Mouse (Mus musculus) frontal cortex, postnatal 25 days (tissue): ENCODE measurements around the gene Tmem59l.

Experiments used
- DNase-seq, 2 experiments: peaks; one replicate each; pipeline ENCODE4 v3.0.0; 2022; ENCODE audit warnings: low spot score in 2 of 2

The Tmem59l gene

DNA sequence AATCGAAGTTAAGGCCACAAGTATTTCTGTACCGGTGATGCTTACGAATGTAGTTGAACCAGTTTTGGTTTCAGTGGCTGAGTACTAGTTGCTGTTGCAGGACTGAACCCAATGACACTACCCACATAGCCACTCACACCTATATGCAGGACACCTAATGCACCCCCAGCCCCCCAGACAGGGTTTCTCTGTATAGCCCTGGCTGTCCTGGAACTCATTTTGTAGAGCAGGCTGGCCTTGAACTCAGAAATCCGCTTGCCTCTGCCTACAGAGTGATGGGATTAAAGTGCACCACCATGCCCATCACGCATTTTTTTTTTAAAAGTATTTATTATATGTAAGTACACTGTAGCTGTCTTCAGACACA, 19.9 kb upstream of the Tmem59l start:
- DNase-seq: no peak

DNA sequence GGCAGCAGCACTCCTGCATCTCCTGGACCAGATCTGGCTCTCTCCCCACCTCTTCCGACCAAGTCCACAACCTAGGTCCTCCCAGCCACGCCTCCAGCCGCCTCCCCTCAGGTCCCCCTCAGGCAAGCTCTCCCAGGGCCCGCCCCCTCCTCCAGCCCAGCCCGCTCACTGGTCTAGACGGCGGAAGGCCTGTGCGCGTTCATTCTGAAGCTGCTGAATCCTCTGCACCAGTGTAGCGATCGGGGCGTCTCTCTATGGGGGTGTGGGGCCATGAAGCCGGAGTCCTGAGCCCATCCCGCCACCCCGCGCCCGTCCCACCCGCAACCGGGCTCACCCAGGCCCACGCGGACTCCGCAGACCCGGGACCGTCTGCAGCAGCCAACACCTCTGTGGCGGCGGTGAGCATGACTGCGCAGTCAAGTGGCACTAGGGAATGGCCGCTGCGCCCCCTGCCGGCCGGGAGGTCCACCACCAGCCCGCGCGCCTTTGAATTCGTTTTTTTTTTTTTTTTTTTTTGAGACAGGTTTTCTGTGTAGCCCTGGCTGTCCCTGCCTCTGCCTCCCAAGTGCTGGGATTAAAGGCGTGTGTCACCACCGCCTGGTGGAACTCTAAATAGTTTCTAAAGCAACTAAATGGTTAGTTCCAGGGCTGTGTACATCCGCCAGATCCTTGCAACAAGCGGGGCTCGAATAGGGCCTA, 19.3 kb upstream of the Tmem59l start, which contains the start of gene Rex1bd:
TSS of gene Rex1bd (minus strand) at position 425 of the 699 bp plus-strand sequence.
- peak; percentile 91 to 94 for DNase-seq

DNA sequence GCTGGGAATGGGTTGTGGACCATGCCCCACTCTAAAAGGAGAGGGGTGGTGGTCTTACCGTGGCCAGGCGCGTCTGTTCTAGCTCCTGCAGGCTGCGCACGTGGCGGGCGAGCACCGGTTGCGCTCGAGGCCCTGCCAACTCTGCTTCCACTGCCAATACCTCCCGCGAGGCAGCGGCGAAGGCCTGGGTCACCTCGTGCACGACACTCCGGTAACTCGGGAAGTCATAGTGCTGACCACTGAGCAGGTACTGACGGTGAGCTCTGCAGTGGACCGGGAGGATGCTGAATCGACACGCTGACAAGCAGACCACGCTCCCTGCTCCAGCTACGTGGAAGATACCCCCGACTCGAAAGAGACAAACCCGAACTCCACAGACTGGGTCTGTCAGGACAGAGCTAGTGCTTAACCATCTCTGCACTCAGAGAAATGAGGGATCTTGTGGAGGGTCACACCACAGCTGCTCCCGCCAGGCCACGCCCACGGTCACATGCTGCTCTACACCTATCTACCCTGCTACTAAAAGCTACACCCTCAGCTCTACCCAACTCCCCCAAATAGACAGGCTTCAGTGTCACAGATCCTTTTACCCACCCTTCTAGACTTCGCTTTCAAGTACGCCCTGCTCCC, 18.7 kb upstream of the Tmem59l start:
- no peak for DNase-seq

DNA sequence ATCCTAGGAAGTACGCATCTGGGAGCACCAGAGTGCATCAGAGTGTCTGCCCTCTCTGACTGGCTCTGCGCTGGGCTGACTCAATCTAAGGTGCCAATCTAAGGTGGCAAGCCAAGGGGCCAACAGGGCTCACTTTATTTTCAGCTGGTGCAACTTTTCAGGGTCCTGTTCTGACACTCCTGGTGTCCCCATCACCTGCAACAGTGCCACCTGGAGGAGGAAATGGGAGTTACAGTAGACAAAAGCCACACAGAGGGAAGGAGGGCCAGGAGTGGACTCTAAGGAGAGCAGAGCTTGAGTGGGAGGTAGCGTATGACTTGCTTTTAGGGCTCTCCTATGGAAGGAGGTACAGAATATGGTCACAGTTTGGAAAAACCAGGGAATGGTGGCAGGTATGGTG, 17.7 kb upstream of the Tmem59l start:
- DNase-seq: peak; percentile 67 to 84

DNA sequence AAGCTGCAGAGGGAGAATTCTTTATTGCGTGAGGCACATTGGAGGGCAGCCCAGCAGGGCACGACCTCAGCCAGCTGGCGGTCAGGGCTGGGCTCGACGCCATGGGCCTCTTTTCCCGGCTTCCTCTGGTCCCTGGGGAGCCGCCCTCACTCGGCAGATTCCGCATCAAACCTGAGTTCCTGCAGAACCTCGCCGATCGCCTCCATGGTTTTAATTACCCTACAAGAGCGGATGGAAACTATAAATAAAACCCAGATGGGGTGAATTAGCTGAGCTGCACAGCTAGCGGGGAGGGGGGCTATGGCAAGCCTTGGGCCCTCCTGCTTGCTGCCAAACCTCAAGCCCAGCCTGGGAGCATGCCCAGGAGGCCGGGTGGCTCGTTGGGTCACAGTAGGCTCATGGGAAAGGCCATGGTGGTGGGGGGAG, 17.1 kb upstream of the Tmem59l start:
- DNase-seq: no peak

DNA sequence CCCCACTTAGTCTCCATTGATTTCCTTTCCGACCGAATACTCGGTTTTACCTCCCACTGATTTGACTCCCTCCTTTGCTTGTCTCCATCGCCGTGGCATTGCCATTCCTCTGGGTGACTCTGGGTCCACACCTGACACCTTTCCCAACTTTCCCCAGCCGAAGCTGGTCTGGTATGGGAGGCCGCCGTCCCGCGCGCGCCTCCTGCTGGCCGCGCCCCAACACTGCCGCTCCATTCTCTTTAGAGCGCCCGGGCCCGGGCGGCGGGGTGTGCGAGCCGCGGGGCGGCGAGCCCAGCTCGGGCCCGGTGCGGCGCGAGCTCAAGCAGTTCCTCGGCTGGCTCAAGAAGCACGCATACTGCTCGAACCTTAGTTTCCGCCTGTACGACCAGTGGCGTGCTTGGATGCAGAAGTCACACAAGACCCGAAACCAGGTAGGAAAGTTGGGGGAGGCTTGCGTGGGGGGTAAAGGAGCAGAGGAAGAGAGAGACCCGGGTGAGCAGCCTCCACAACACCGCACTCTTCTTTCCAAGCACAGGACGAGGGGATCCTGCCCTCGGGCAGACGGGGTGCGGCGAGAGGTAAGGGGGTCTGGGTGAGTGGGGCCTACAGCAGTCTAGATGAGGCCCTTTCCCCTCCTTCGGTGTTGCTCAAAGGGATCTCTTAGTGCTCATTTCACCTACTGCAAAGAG, 16.0 kb upstream of the Tmem59l start:
- no peak for DNase-seq

DNA sequence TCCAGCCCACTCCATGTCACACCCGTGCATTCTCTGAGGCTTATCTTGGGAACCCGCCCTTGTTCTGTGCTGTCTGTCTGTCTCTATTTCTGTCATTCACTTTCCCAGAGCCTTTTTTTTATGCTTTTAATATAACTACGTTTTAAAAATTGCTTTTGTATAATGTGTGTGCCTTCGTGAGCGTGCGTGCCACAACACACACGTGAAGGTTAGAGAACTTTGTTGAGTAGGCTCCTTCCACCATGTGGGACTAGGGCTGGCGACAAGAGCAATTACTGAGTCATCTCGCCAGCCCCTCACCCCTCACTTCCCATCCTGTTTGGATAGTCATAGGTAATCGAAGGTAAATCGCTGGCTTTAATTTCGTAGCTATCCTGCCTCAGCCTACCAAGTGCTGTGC, 15.4 kb upstream of the Tmem59l start:
- DNase-seq: no peak

DNA sequence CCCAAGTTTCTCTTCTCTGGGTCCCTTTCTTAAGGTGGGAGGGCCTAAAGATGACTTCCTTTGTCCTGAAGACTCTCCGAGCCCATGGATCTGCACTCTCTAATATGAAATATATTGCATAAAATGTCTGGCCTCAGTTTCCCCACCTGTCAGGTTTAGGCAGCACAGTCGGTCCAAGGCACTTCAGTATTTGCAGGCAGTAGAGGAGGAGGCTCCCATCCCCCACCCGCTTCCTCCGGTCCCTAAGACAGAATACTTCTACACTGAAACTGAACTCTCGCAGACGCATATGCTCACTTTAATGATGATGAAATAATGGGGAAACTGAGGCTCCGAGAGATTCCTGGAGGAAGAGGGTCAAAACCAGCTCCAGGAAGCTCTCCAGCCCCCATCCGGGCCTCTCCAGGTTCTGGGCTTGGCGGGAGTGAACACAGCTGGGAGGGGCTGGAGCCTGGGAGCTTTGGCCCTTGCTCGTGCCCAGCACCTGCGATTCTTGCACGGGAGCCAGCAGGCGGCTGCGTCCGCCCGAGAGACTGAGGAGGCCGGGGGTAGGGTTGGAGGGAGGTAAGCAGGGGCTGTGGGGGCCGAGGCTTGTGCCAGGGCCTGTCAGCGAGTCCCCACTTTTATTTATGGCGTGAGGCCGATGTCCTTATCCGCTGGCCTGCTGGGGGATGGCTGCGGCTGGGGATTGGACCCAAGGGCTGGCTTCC, 14.8 kb upstream of the Tmem59l start:
- DNase-seq: no peak

DNA sequence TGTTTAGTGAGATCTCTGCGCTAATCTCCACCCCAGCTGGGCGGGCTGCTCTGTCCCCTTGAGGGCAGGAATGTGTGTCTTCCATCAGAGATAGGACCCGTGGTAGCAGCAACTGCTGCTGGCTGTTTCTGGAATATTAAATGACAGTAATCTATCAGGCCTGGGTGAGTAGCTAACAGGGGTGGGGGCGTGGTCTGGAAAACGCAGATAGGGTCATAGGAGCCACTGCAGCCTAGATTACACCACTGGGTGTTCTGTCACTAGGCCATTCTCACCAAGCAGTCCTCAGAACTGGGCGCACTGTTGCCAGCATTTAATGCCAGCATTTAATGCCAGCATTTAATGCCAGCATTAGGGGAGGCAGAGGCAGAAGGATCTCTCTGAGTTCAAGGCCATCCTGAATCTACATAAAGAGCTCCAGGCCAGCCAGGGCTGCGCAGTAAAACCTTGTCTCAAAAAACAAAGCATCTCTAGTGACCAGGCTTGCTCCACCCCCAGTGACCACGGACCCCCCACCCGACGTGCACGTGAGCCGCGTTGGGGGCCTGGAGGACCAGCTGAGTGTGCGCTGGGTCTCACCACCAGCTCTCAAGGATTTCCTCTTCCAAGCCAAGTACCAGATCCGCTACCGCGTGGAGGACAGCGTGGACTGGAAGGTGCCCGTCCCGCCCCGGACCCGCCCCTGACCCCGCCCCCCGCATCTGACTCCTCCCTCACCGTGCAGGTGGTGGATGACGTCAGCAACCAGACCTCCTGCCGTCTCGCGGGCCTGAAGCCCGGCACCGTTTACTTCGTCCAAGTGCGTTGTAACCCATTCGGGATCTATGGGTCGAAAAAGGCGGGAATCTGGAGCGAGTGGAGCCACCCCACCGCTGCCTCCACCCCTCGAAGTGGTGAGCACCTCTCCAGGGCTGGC, 13.5 kb upstream of the Tmem59l start:
- DNase-seq: no peak

DNA sequence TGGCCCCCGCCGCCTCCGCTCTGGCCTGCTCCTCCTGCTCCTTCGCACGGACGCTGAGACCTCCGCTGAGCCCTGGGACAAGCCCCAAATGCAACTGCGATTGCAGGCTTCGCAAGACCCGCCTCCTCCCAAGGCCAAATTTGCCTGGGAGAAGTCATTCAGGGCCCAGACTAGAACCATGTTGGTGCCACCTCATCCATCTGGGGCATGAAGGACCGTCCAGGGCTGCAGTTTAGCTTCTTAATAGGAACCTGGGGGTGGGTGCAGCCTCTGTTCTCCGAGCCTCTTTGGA, 8.6 kb upstream of the Tmem59l start:
- no peak for DNase-seq

DNA sequence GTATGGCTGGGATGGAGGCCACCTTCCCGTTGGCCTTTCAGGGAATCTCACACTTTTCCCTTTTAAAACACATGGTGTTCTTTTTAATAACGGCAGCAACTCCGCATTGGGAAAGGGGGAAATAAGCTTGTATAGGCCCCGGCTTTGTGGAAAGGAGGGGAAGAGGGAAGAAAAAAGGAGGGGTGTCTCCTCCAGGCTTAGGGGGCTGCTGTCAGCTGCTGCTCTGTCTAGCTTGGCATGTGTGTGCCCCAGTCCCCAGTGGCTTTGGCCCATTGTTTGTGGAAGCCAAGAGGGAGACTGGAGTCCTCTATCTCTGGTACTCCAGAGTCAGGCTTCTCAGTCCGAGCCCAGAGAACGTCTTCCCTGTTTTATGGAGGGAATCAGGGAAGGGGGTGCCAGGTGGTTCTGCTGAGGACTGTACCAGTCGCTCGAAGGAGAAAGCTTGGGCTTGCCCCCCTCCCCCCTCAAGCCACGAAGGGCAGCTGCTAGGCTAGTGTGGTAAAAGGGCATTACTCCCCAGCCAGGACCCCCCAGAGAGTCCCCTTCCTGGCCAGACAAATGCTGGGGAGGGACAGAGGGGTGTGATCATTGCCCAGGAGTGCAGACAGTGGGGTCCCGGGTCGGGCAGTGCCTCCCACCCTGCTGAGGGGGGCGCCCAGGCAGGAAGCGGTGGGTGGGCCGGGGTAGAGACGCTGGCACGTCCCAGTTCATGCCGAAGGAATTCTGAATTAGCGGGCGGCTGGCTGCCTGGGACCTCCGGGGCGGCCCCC, 8.0 kb upstream of the Tmem59l start:
- DNase-seq: no peak

DNA sequence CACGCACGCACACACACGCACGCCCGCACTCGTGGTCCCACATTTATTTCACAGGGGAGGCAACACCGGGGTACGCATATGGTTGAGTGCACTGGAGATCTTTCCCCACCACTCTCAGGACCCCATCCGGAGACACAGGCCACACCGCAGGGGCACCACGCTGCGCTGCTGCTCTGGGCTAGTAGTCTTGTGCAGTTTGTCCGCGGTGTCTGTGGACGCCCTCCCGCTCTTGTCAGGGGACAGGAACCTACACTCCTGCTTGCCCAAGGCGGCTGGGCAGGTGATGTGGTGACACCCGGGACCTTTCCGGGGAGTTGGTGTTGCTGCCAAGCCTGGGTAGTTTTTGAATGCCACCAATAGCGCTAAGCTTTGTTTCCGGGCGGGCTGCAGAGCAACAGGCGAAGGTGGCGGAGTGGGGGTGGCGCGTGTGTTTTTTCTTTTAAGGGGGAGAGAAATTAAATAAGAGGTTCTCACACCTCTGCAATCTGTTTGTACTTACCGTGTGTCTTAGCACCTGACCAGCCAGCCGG, 7.3 kb upstream of the Tmem59l start:
- DNase-seq: no peak

DNA sequence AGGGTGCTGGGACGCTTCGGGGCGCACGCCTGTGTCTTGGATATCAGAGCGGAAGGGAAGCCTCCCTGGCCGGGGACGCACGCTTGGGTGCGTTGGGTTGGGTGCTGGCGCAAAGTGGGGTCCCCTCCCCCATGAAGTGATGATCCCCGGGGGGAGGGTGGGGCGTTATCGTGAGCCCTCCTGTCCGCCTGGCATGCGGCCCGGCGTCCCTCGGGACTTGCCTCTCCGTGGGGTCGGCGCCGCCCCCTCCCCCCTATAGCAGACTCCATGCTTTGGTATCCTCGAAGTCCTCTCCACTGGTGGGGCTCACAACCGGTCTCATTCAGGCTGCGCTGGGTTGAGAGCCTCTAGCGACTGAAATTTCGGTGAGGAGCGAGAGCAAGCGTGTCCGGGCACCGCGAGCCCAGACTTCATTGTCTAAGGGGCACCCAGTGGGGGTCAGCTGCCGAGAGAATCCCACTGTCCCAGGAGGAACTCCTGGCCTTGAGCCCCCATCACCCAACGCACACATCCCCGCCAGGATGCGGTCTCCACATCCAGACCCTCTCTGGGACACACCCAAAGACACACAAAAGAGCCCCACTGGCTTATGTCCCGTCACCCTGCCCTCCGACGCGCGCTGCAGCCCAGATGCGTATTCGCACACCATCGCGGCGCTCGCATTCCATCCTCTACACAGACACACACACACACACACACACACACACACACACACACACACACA, 6.7 kb upstream of the Tmem59l start:
- no peak for DNase-seq

DNA sequence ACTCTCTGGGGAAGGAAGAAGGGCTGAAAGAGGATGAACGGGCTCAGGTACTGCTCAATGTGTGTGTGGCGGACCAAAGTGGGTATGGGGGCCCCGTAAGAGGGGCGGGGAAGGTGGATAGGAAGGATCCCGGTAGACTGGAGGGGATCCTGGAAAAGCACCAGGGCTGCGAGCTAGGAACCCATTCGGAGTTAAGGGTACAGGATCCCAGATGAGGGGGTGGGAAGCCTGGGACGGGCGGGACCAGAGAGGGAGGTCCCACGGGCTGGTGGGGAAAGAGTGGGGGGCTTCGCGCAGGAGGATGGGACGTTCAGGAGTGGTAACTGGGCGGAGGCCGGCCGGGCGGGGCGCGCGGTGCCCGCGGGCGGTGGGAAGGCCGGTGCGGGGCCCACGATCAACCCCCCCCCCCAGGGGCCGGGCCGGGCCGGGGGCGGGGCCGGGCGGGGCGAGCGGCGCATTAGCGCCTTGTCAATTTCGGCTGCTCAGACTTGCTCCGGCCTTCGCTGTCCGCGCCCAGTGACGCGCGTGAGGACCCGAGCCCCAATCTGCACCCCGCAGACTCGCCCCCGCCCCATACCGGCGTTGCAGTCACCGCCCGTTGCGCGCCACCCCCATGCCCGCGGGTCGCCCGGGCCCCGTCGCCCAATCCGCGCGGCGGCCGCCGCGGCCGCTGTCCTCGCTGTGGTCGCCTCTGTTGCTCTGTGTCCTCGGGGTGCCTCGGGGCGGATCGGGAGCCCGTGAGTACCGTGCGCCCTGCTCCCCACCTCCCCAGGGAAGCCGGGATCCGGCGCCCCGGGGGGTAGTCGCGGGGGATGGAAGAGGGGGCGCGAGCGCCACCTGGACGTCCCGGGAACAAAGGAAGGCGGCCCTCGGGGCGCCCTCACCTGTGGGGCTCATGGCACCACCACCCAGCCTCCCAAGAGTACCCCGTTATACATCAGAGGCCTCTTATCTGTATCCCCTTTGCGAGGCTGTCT, 5.8 kb upstream of the Tmem59l start, which contains the start of gene Crlf1:
TSS of gene Crlf1 (plus strand) at position 495 of the 977 bp plus-strand sequence.
- no peak for DNase-seq

DNA sequence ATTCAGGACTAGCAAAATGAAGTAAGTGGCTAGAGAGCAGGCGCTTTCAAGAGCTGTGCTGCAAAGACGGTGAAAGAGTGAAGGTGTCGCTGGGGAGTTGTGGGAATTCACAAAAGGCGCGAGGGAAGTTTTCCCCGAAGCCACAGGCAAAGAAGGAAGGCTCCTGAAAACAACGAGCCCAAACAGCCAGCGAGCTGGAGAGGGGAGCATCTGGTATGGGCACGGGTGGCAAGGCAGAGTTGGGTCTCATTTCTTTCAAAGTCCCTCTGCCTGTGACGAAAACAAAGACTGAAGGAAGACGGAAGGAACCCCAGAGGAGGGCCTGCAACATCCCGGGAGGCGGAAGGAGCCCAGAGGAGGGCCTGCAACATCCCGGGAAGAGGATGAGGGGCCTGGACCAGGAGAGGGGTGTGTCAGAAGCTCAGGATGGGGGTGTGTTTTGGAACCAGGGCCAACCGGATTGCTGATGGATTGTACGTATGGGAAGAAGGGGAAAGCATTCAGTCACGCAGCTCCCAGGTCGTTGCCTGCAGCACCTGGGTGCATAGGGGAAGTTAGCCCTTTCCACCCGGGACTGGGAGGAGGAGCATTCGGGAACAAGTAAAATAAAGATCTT, 3.8 kb upstream of the Tmem59l start:
- DNase-seq: no peak

DNA sequence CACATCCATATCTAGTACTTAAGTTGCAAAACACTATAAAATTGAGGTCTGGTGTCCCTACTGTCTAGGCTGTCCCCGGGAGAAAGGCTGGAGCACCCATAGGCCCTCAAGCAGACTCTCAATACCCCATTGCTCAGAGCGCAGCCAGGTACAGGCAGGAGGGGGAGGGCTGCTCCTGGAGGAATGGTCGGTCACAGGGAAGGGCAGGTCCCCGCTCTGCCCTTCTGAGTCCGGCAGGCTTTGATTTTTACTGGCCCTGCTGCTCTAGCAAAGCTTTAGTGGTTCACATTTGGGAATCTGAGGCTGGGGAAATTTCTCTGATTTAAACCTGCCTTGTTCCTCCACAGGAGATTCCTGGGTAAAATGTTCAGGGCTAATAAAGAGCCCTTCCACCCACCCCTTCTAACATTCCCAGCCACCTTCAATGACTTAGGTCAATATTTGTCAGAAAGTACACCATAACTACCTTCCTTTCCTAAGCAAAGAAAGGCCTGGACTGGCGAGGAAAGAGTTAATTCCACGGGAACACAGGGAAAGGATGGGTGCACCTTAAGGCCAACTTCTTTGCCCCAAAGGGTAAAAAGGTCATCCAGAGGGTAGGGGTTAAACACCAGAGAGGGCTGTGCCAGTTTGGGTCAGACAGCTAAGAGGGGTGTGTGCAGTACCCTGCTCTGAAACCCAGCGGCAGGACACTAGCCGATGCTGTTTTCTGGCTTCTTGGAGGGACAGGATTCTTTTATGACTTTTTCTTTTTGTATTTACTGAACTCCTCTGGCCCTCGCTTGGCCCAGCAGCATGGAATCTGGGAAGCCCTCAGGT, 3.1 kb upstream of the Tmem59l start:
- no peak for DNase-seq

DNA sequence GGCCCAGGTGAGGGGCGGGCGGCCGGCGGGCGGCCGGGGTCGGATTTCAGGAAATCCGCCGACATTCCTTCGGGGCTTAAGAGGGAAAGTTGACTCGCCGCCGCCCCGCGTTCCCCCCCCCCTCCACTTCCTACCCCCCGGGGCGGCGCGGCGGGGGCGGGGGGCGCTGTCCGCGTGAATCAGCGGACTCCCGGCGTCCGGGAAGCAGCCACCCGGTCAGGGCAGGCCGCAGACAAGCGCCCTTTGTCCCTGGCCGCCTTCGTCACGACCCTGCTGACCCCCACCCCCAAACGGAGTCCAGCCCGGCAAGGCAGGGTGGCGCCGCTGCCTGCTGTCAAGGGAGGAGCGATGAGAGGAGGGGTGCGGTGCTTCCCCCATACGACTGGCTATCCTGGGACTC, 2.4 kb upstream of the Tmem59l start:
- no peak for DNase-seq
